Mouse (Mus musculus) lung, postnatal 0 days (tissue): Measurements from ENCODE around the gene St3gal3. TPM values are rescaled to one million over a fixed set of nuclear protein-coding genes. Genes with fewer than 3 reads are reported as not detected.
A peak's percentile ranks its signal among the peaks of the same experiment; 100 is the strongest.

ENCODE experiments used
- ATAC-seq: fragments of 200-750 bp; cut with Nextera tagmentation; 2 replicates; pipeline ENCODE4 v1.8.0; 2017; ENCODE audit warnings: moderate library complexity
- DNase-seq: peaks from one replicate; pipeline ENCODE4 v3.0.0-alpha.2; 2016; ENCODE audit warnings: low spot score
- H3K27ac ChIP-seq: fragments of 300-500 bp; sonication (generic); 2 replicates; pipeline ENCODE4 v1.5.1; 2014; ENCODE audit warnings: antibody characterized with exemption, mild to moderate bottlenecking, low read length, mixed read lengths
- H3K27me3 ChIP-seq: fragments of 300-500 bp; sonication (generic); replicated peaks from 2 replicates; pipeline ENCODE4 v1.6.1; 2014; ENCODE audit warnings: low read length, mixed read lengths; ENCODE audit not compliant: insufficient read depth
- H3K36me3 ChIP-seq: fragments of 300-500 bp; sonication (generic); 2 replicates; pipeline ENCODE4 v1.6.1; 2014; ENCODE audit warnings: low read length, mixed read lengths; ENCODE audit not compliant: insufficient read depth
- H3K4me1 ChIP-seq: fragments of 300-500 bp; sonication (generic); 2 replicates; pipeline ENCODE4 v1.6.1; 2014; ENCODE audit warnings: antibody characterized with exemption, low read depth, low read length, mixed read lengths; ENCODE audit not compliant: insufficient read depth
- H3K4me2 ChIP-seq: fragments of 300-500 bp; sonication (generic); replicated peaks from 2 replicates; pipeline ENCODE4 v1.6.1; 2014; ENCODE audit warnings: low read depth, mild to moderate bottlenecking, low read length, moderate library complexity, mixed read lengths
- H3K4me3 ChIP-seq: fragments of 300-500 bp; sonication (generic); 2 replicates; pipeline ENCODE4 v1.5.1; 2014; ENCODE audit warnings: low read depth, low read length
- H3K9ac ChIP-seq: fragments of 300-500 bp; sonication (generic); replicated peaks from 2 replicates; pipeline ENCODE4 v1.6.1; 2014; ENCODE audit warnings: low read depth, mild to moderate bottlenecking
- H3K9me3 ChIP-seq: fragments of 300-500 bp; sonication (generic); 2 replicates; pipeline ENCODE4 v1.6.1; 2016; ENCODE audit warnings: low read length, mixed read lengths
- CTCF ChIP-seq: IDR thresholded peaks from 2 replicates; pipeline ENCODE4 v1.5.1; 2016; ENCODE audit warnings: antibody characterized with exemption, mild to moderate bottlenecking
- EP300 ChIP-seq: IDR thresholded peaks from 2 replicates; pipeline ENCODE4 v1.6.1; 2016; ENCODE audit warnings: antibody characterized with exemption, mild to moderate bottlenecking, control low read depth
- WGBS: fragments of 180-500 bp; shearing (Covaris S2); extraction: QIAGEN DNeasy Blood & Tissue Kit; methylation state at CpG from one replicate; pipeline ENCODE4 v1.1.7; 2014; 5-methylcytosine and 5-hydroxymethylcytosine counted together
- polyA plus RNA-seq: library from polyadenylated mRNA; unstranded; fragments of >200 nt; fragmentation: Nextera tagmentation; extraction: Ambion mirVana; gene quantifications from 2 replicates; pipeline ENCODE4 v1.2.1, GENCODE M21; 2015

The St3gal3 gene
- polyA plus RNA-seq, 1 experiment from 2014 or later, result 4.5 TPM

- no peak overlapping the region for H3K4me3 ChIP-seq
- TF ChIP-seq CTCF (no peak), EP300 (no peak)
- no peak overlapping the region for H3K4me2 ChIP-seq
- no peak overlapping the region for H3K27ac ChIP-seq
- no peaks in the 10 kb centered on the region for H3K9me3 ChIP-seq
- no peaks in the 10 kb centered on the region for H3K4me1 ChIP-seq
- no peaks in the 10 kb centered on the region for H3K36me3 ChIP-seq
- no peaks in the 10 kb centered on the region for H3K27me3 ChIP-seq
- H3K9ac ChIP-seq, result no peak overlapping the region
- no peak for ATAC-seq
- 61% methylated on average over 2 of the region's 2 CpGs for WGBS
- no peak for DNase-seq
These were observed 45.9 kb downstream of the St3gal3 start for GRCm38 (mm10) chr4:118088771-118089170.

- ATAC-seq, result no peak
- Histone ChIP-seq H3K4me1 (no peaks in the 10 kb centered on the region), H3K36me3 (no peaks in the 10 kb centered on the region), H3K27ac (no peak overlapping the region), H3K4me2 (no peak overlapping the region), H3K9me3 (no peaks in the 10 kb centered on the region), H3K4me3 (no peak overlapping the region), H3K27me3 (no peaks in the 10 kb centered on the region), H3K9ac (no peak overlapping the region)
- WGBS, result 29% methylated on average over 4 of the region's 4 CpGs
- TF ChIP-seq EP300, result no peak
- TF ChIP-seq CTCF, result no peak
- peak; percentile 45 for DNase-seq
These were observed 49.7 kb downstream of the St3gal3 start for GRCm38 (mm10) chr4:118085025-118085424.

GRCm38 (mm10) chr4:118083217-118083951 lies 51.3 kb downstream of the St3gal3 start:
- Histone ChIP-seq H3K4me2 (no peak overlapping the region), H3K27ac (no peak overlapping the region), H3K36me3 (no peaks in the 10 kb centered on the region), H3K9ac (no peak overlapping the region), H3K27me3 (no peaks in the 10 kb centered on the region), H3K9me3 (no peaks in the 10 kb centered on the region), H3K4me3 (no peak overlapping the region), H3K4me1 (no peaks in the 10 kb centered on the region)
- ATAC-seq (peak; percentile 91), DNase-seq (peak; percentile 95)
- 27% methylated on average over 14 of the region's 14 CpGs for WGBS
- TF ChIP-seq EP300 (no peak), CTCF (peak; percentile 99)

- 85% methylated on average over 18 of the region's 18 CpGs for WGBS
- ATAC-seq (no peak), DNase-seq (no peak)
- H3K36me3 ChIP-seq, result no peaks in the 10 kb centered on the region
- H3K9ac ChIP-seq, result no peak overlapping the region
- no peaks in the 10 kb centered on the region for H3K27me3 ChIP-seq
- H3K4me1 ChIP-seq, result no peaks in the 10 kb centered on the region
- no peak overlapping the region for H3K4me2 ChIP-seq
- H3K27ac ChIP-seq, result no peak overlapping the region
- H3K9me3 ChIP-seq, result no peaks in the 10 kb centered on the region
- no peak overlapping the region for H3K4me3 ChIP-seq
- TF ChIP-seq CTCF (no peak), EP300 (no peak)
These were observed 52.9 kb downstream of the St3gal3 start for GRCm38 (mm10) chr4:118081608-118082331.

- 53% methylated on average over 8 of the region's 8 CpGs for WGBS
- Histone ChIP-seq H3K9ac (no peak overlapping the region), H3K9me3 (no peaks in the 10 kb centered on the region), H3K4me1 (no peaks in the 10 kb centered on the region), H3K4me3 (no peak overlapping the region), H3K4me2 (no peak overlapping the region), H3K36me3 (no peaks in the 10 kb centered on the region), H3K27me3 (no peaks in the 10 kb centered on the region), H3K27ac (no peak overlapping the region)
- DNase-seq (no peak), ATAC-seq (no peak)
- TF ChIP-seq CTCF (no peak), EP300 (no peak)
These were observed 54.2 kb downstream of the St3gal3 start for GRCm38 (mm10) chr4:118080481-118080880.

GRCm38 (mm10) chr4:118079195-118079594 lies 55.5 kb downstream of the St3gal3 start:
- H3K36me3 ChIP-seq, result no peaks in the 10 kb centered on the region
- WGBS, result 84% methylated on average over 8 of the region's 8 CpGs
- DNase-seq, result no peak
- no peak overlapping the region for H3K4me2 ChIP-seq
- ATAC-seq, result no peak
- H3K4me1 ChIP-seq, result no peaks in the 10 kb centered on the region
- TF ChIP-seq EP300, result no peak
- TF ChIP-seq CTCF, result no peak
- no peaks in the 10 kb centered on the region for H3K9me3 ChIP-seq
- H3K27me3 ChIP-seq, result no peaks in the 10 kb centered on the region
- H3K27ac ChIP-seq, result no peak overlapping the region
- no peak overlapping the region for H3K4me3 ChIP-seq
- H3K9ac ChIP-seq, result no peak overlapping the region
